Mouse (Mus musculus): ENCODE measurements around the gene Pmvk. TPM values are rescaled to one million over a fixed set of nuclear protein-coding genes. Genes with fewer than 3 reads are reported as not detected.
A peak's percentile ranks its signal among the peaks of the same experiment; 100 is the strongest.

Gene Pmvk
- polyA plus RNA-seq, 1 experiment from 2014 or later = 60.1 TPM

GRCm38 (mm10) chr3:89482249-89482648 is 27.9 kb downstream of the Pmvk start:
- ATAC-seq (replicated peaks; ENCODE audit: low FRiP score, low TSS enrichment, low read depth) = no peak
- Histone ChIP-seq H3K4me1 (replicated peaks; ENCODE audit: control insufficient read depth, insufficient read depth, low read length) (no peaks in the 10 kb centered on the region), H3K9ac (ENCODE audit: low read length) (no peak overlapping the region), H3K27ac (ENCODE audit: low read depth) (no peak overlapping the region), H3K9me3 (ENCODE audit: control insufficient read depth, low read length) (no peaks in the 10 kb centered on the region), H3K4me2 (ENCODE audit: low read length) (no peak overlapping the region), H3K4me3 (ENCODE audit: low read depth, low read length) (no peak overlapping the region), H3K36me3 (ENCODE audit: control insufficient read depth, insufficient read depth, low read length) (no peaks in the 10 kb centered on the region), H3K27me3 (replicated peaks; ENCODE audit: control insufficient read depth, insufficient read depth, low read length) (no peaks in the 10 kb centered on the region)
- WGBS = 84% methylated on average over 5 of the region's 5 CpGs
- no peak for DNase-seq (ENCODE audit: low spot score)

GRCm38 (mm10) chr3:89484766-89485524 is 30.6 kb downstream of the Pmvk start:
- peak; percentile 88 for DNase-seq (ENCODE audit: low spot score)
- Histone ChIP-seq H3K9me3 (ENCODE audit: control insufficient read depth, low read length) (no peaks in the 10 kb centered on the region), H3K4me3 (ENCODE audit: low read depth, low read length) (no peak overlapping the region), H3K27ac (ENCODE audit: low read depth) (no peak overlapping the region), H3K36me3 (ENCODE audit: control insufficient read depth, insufficient read depth, low read length) (no peaks in the 10 kb centered on the region), H3K4me1 (replicated peaks; ENCODE audit: control insufficient read depth, insufficient read depth, low read length) (no peaks in the 10 kb centered on the region), H3K27me3 (replicated peaks; ENCODE audit: control insufficient read depth, insufficient read depth, low read length) (no peaks in the 10 kb centered on the region), H3K4me2 (ENCODE audit: low read length) (peak overlapping the region; percentile 30), H3K9ac (ENCODE audit: low read length) (no peak overlapping the region)
- ATAC-seq (replicated peaks; ENCODE audit: low FRiP score, low TSS enrichment, low read depth) = peak; percentile 88
- 17% methylated on average over 24 of the region's 24 CpGs for WGBS

- no peak overlapping the region for H3K4me2 ChIP-seq (ENCODE audit: low read length)
- H3K27ac ChIP-seq (ENCODE audit: low read depth) = no peak overlapping the region
- no peak overlapping the region for H3K4me3 ChIP-seq (ENCODE audit: low read depth, low read length)
- H3K9ac ChIP-seq (ENCODE audit: low read length) = no peak overlapping the region
- no peak for DNase-seq (ENCODE audit: low spot score)
- no peak for ATAC-seq (replicated peaks; ENCODE audit: low FRiP score, low TSS enrichment, low read depth)
- no peaks in the 10 kb centered on the region for H3K36me3 ChIP-seq (ENCODE audit: control insufficient read depth, insufficient read depth, low read length)
- no peaks in the 10 kb centered on the region for H3K27me3 ChIP-seq (replicated peaks; ENCODE audit: control insufficient read depth, insufficient read depth, low read length)
- no peaks in the 10 kb centered on the region for H3K4me1 ChIP-seq (replicated peaks; ENCODE audit: control insufficient read depth, insufficient read depth, low read length)
- 82% methylated on average over 8 of the region's 8 CpGs for WGBS
- no peaks in the 10 kb centered on the region for H3K9me3 ChIP-seq (ENCODE audit: control insufficient read depth, low read length)
These were observed 31.8 kb downstream of the Pmvk start for GRCm38 (mm10) chr3:89486111-89486510.

GRCm38 (mm10) chr3:89486916-89487702 is 32.8 kb downstream of the Pmvk start:
- H3K36me3 ChIP-seq (ENCODE audit: control insufficient read depth, insufficient read depth, low read length) = no peaks in the 10 kb centered on the region
- no peaks in the 10 kb centered on the region for H3K27me3 ChIP-seq (replicated peaks; ENCODE audit: control insufficient read depth, insufficient read depth, low read length)
- no peaks in the 10 kb centered on the region for H3K9me3 ChIP-seq (ENCODE audit: control insufficient read depth, low read length)
- 72% methylated on average over 20 of the region's 20 CpGs for WGBS
- DNase-seq (ENCODE audit: low spot score) (no peak), ATAC-seq (replicated peaks; ENCODE audit: low FRiP score, low TSS enrichment, low read depth) (no peak)
- no peak overlapping the region for H3K4me3 ChIP-seq (ENCODE audit: low read depth, low read length)
- H3K9ac ChIP-seq (ENCODE audit: low read length) = no peak overlapping the region
- H3K27ac ChIP-seq (ENCODE audit: low read depth) = no peak overlapping the region
- no peaks in the 10 kb centered on the region for H3K4me1 ChIP-seq (replicated peaks; ENCODE audit: control insufficient read depth, insufficient read depth, low read length)
- H3K4me2 ChIP-seq (ENCODE audit: low read length) = no peak overlapping the region

GRCm38 (mm10) chr3:89490790-89491189 is 36.4 kb downstream of the Pmvk start:
- WGBS = 89% methylated on average over 3 of the region's 3 CpGs
- Histone ChIP-seq H3K36me3 (ENCODE audit: control insufficient read depth, insufficient read depth, low read length) (no peaks in the 10 kb centered on the region), H3K9me3 (ENCODE audit: control insufficient read depth, low read length) (no peaks in the 10 kb centered on the region; the same call in 1 of the 2 replicates), H3K9ac (ENCODE audit: low read length) (no peak overlapping the region), H3K4me3 (ENCODE audit: low read depth, low read length) (no peak overlapping the region), H3K4me2 (ENCODE audit: low read length) (no peak overlapping the region), H3K27ac (ENCODE audit: low read depth) (no peak overlapping the region), H3K4me1 (replicated peaks; ENCODE audit: control insufficient read depth, insufficient read depth, low read length) (0 out of 2 replicates have a peak, but pooled peaks cover 2% of the 10 kb centered on the region), H3K27me3 (replicated peaks; ENCODE audit: control insufficient read depth, insufficient read depth, low read length) (no peaks in the 10 kb centered on the region)
- DNase-seq (ENCODE audit: low spot score) (no peak), ATAC-seq (replicated peaks; ENCODE audit: low FRiP score, low TSS enrichment, low read depth) (no peak)

GRCm38 (mm10) chr3:89491559-89491958 is 37.2 kb downstream of the Pmvk start:
- no peak for ATAC-seq (replicated peaks; ENCODE audit: low FRiP score, low TSS enrichment, low read depth)
- no peaks in the 10 kb centered on the region for H3K36me3 ChIP-seq (ENCODE audit: control insufficient read depth, insufficient read depth, low read length)
- WGBS = 83% methylated on average over 5 of the region's 5 CpGs

GRCm38 (mm10) chr3:89492701-89493151 is 38.4 kb downstream of the Pmvk start:
- H3K4me1 ChIP-seq (replicated peaks; ENCODE audit: control insufficient read depth, insufficient read depth, low read length) = 0 out of 2 replicates have a peak, but pooled peaks cover 2% of the 10 kb centered on the region
- 27% methylated on average over 8 of the region's 8 CpGs for WGBS
- no peak for ATAC-seq (replicated peaks; ENCODE audit: low FRiP score, low TSS enrichment, low read depth)
- no peak overlapping the region for H3K4me3 ChIP-seq (ENCODE audit: low read depth, low read length)
- no peak overlapping the region for H3K4me2 ChIP-seq (ENCODE audit: low read length)
- DNase-seq (ENCODE audit: low spot score) = no peak
- H3K27me3 ChIP-seq (replicated peaks; ENCODE audit: control insufficient read depth, insufficient read depth, low read length) = no peaks in the 10 kb centered on the region
- no peaks in the 10 kb centered on the region for H3K36me3 ChIP-seq (ENCODE audit: control insufficient read depth, insufficient read depth, low read length)
- no peaks in the 10 kb centered on the region; the same call in 1 of the 2 replicates for H3K9me3 ChIP-seq (ENCODE audit: control insufficient read depth, low read length)
- H3K27ac ChIP-seq (ENCODE audit: low read depth) = no peak overlapping the region
- H3K9ac ChIP-seq (ENCODE audit: low read length) = no peak overlapping the region

More at GRCm38 (mm10) chr3:89491559-89491958, 37.2 kb downstream of the Pmvk start:
- H3K4me1 ChIP-seq (replicated peaks; ENCODE audit: control insufficient read depth, insufficient read depth, low read length) = 0 out of 2 replicates have a peak, but pooled peaks cover 2% of the 10 kb centered on the region
- no peak overlapping the region for H3K4me2 ChIP-seq (ENCODE audit: low read length)
- H3K4me3 ChIP-seq (ENCODE audit: low read depth, low read length) = no peak overlapping the region
- no peak overlapping the region for H3K9ac ChIP-seq (ENCODE audit: low read length)
- no peaks in the 10 kb centered on the region; the same call in 1 of the 2 replicates for H3K9me3 ChIP-seq (ENCODE audit: control insufficient read depth, low read length)
- H3K27ac ChIP-seq (ENCODE audit: low read depth) = no peak overlapping the region
- no peak for DNase-seq (ENCODE audit: low spot score)
- no peaks in the 10 kb centered on the region for H3K27me3 ChIP-seq (replicated peaks; ENCODE audit: control insufficient read depth, insufficient read depth, low read length)

- Histone ChIP-seq H3K4me3 (ENCODE audit: low read depth, low read length) (no peak overlapping the region), H3K9ac (ENCODE audit: low read length) (no peak overlapping the region), H3K9me3 (ENCODE audit: control insufficient read depth, low read length) (no peaks in the 10 kb centered on the region; the same call in 1 of the 2 replicates), H3K4me1 (replicated peaks; ENCODE audit: control insufficient read depth, insufficient read depth, low read length) (0 out of 2 replicates have a peak, but pooled peaks cover 2% of the 10 kb centered on the region), H3K27me3 (replicated peaks; ENCODE audit: control insufficient read depth, insufficient read depth, low read length) (no peaks in the 10 kb centered on the region), H3K27ac (ENCODE audit: low read depth) (no peak overlapping the region), H3K4me2 (ENCODE audit: low read length) (no peak overlapping the region), H3K36me3 (ENCODE audit: control insufficient read depth, insufficient read depth, low read length) (no peaks in the 10 kb centered on the region)
- ATAC-seq (replicated peaks; ENCODE audit: low FRiP score, low TSS enrichment, low read depth) = no peak
- 86% methylated on average over 5 of the region's 5 CpGs for WGBS
- DNase-seq (ENCODE audit: low spot score) = no peak
These were observed 40.3 kb downstream of the Pmvk start for GRCm38 (mm10) chr3:89494630-89495029.

Measured in intestine, embryonic 14.5 days (tissue).